Mouse (Mus musculus): Measurements from ENCODE around the gene Gm8212.
"Not testable (repeated sequence)": the region's sequence is repeated elsewhere in the genome, so short reads cannot be mapped to it uniquely, and the experiment has no call there.

The Gm8212 gene

DNA sequence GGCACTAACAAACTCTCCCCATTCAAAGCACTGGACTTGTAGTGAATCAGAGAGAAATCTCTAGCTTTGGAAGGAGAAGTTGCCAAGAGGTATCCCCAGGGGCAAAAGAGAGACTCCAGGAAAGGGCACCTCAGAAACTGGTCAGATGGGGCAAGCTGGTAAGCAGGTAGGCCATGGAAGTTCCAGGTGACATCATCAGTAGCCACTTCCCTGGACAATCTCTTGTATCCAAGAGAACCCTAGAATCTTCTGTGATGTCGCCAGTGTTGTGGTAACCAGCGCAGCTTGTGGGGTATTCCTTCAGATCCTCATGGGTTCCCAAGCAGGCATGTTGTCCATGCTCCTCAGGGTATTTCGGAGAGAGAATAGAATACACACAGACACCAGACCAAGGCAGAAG lies at the start of gene Gm8212:
Gene Gm8212, plus strand, starts transcription at position 301 of the 400 bp plus-strand sequence.
- DNase-seq: not testable (repeated sequence)

DNA sequence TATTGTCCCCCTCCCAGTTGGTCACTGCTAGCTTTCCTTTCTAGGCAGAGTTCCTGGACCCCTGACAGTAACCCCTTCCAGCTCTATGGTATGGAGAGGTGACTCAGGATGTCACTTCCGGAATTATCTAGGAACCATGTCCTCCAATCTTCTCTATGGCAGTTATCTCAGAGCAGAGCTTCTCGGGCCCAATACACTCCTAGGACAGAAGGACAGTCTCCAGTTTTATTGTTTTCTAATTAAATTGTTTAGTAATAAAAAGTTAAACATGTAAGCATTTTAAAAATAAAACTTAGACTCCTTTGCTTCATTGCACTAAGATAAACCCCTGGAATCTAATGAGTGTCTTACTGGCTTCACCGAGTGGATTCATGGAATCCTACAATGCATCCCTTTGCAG lies 15.7 kb downstream of the Gm8212 start, which contains the start of gene 4930503E14Rik:
Gene 4930503E14Rik, minus strand, starts transcription at position 101 of the 400 bp plus-strand sequence.
- DNase-seq: not testable (repeated sequence)

GRCm38 (mm10) chr14:44248039-44248438 lies 50.6 kb downstream of the Gm8212 start:
- no peak for DNase-seq

Measured in cerebellum, adult 18-20 months (tissue).